Mouse (Mus musculus) erythroblast, embryonic 14.5 days (primary cell): ENCODE results near the gene Olfml1.

ENCODE experiments used
- GATA1 ChIP-seq: IDR thresholded peaks from 2 replicates; pipeline ENCODE4 v1.6.1; 2012; ENCODE audit warnings: low read length, inconsistent platforms, mixed read lengths
- TAL1 ChIP-seq: IDR thresholded peaks from 3 replicates; pipeline ENCODE4 v1.6.1; 2012; ENCODE audit warnings: low read length, inconsistent platforms, mixed read lengths

DNA sequence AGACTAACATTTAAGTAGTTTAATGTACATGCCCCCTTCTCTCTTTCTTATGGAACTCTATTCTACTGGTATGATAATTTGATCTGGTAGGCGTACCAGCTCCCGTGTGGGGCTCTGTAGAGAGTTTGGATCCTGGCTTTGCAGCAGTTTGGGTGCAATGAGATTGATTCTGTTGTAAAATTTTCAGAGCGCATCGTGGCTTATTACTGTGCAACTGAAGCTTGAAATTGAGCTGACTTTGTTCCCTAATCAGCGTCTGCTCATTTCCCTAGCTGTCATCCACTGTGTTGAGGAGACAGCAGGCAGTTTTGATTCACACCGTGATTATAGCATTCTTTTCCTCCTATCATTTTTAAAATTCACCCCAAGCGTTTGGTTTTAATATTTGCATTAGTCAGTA is 70.2 kb downstream of the Olfml1 start:
- TF ChIP-seq GATA1: no peak
- no peak for TF ChIP-seq TAL1
